Mouse (Mus musculus) heart, adult 18-20 months (tissue): ENCODE data around the gene Popdc2. TPM values are rescaled to one million over a fixed set of nuclear protein-coding genes. Genes with fewer than 3 reads are reported as not detected.
A peak's percentile ranks its signal among the peaks of the same experiment; 100 is the strongest.

Experiments
- DNase-seq, 2 experiments: peaks; one replicate each; pipeline ENCODE4 v3.0.0; 2021 to 2022; ENCODE audit warnings: mixed read lengths in 1 of 2
- total RNA-seq, 2 experiments: library from RNA; stranded (reverse); gene quantifications; 2 replicates each; pipeline ENCODE4 v1.2.3; 2021

Popdc2 gene
- total RNA-seq, 2 experiments from 2014 or later, result 515 to 590 TPM

GRCm38 (mm10) chr16:38376163-38376840, 14.3 kb downstream of the Popdc2 start:
- peak; percentile 50 to 57 for DNase-seq

GRCm38 (mm10) chr16:38376841-38377249, 14.8 kb downstream of the Popdc2 start:
- no peak for DNase-seq

- DNase-seq, result peak in 1 of 2 experiments; percentile 25
Observed at GRCm38 (mm10) chr16:38377546-38377945, 15.5 kb downstream of the Popdc2 start.

- DNase-seq, result no peak
Observed at GRCm38 (mm10) chr16:38378591-38378990, 16.6 kb downstream of the Popdc2 start.

- no peak for DNase-seq
Observed at GRCm38 (mm10) chr16:38379088-38379487, 17.1 kb downstream of the Popdc2 start.

- DNase-seq, result no peak
Observed at GRCm38 (mm10) chr16:38379493-38379892, 17.5 kb downstream of the Popdc2 start.

- DNase-seq, result no peak
Observed at GRCm38 (mm10) chr16:38379926-38380325, 17.9 kb downstream of the Popdc2 start.

GRCm38 (mm10) chr16:38383683-38384082, 21.7 kb downstream of the Popdc2 start:
- no peak for DNase-seq

- DNase-seq, result no peak
Observed at GRCm38 (mm10) chr16:38385184-38385634, 23.2 kb downstream of the Popdc2 start.

- DNase-seq, result no peak
Observed at GRCm38 (mm10) chr16:38385700-38386099, 23.7 kb downstream of the Popdc2 start.

- DNase-seq, result no peak
Observed at GRCm38 (mm10) chr16:38387389-38387788, 25.4 kb downstream of the Popdc2 start.

GRCm38 (mm10) chr16:38388757-38389156, 26.7 kb downstream of the Popdc2 start:
- no peak for DNase-seq

- no peak for DNase-seq
Observed at GRCm38 (mm10) chr16:38389284-38389893, 27.4 kb downstream of the Popdc2 start.

GRCm38 (mm10) chr16:38390322-38390721, 28.3 kb downstream of the Popdc2 start:
- no peak for DNase-seq

GRCm38 (mm10) chr16:38392126-38392894, 30.3 kb downstream of the Popdc2 start:
- DNase-seq, result peak; percentile 84 to 91

- DNase-seq, result peak; percentile 44 to 74
Observed at GRCm38 (mm10) chr16:38394191-38394618, 32.2 kb downstream of the Popdc2 start.

GRCm38 (mm10) chr16:38395060-38395730, 33.2 kb downstream of the Popdc2 start:
- DNase-seq, result no peak

GRCm38 (mm10) chr16:38396155-38396554, 34.1 kb downstream of the Popdc2 start:
- peak; percentile 75 to 77 for DNase-seq

- no peak for DNase-seq
Observed at GRCm38 (mm10) chr16:38398266-38398665, 36.3 kb downstream of the Popdc2 start.

GRCm38 (mm10) chr16:38399076-38399475, 37.1 kb downstream of the Popdc2 start:
- DNase-seq, result no peak

GRCm38 (mm10) chr16:38399531-38400231, 37.7 kb downstream of the Popdc2 start:
- DNase-seq, result peak; percentile 68 to 78
